ENCODE assay signal across 11 mouse cellular contexts in genomic region chr5:150418035-150418434, GRCm38 (mm10).
"Had no signal": no experiment of that assay in that cellular context is flagged by ENCODE, and none has a peak within 500 bp of the region (broad histone marks: within the 10 kb centered on the region; RNA-seq: fewer than 3 reads in every experiment).

No protein-coding gene starts in this region.

- H3K27ac ChIP-seq: layer of hippocampus, adult 2 months; liver, embryonic 14.5 days had no signal

- H3K9ac ChIP-seq: liver, embryonic 14.5 days had no signal

- H3K4me3 ChIP-seq: layer of hippocampus, adult 2 months had no signal

- DNase-seq: kidney, postnatal 4 days; lung, adult 18-20 months; lung, postnatal 4 days; right cerebral cortex, adult 18-20 months; right cerebral cortex, postnatal 25 days; thymus, postnatal 36 days had no signal

- ATAC-seq: lung, postnatal 0 days; midbrain, embryonic 16.5 days had no signal

- H3K4me2 ChIP-seq: midbrain, embryonic 11.5 days had no signal
